Mouse (Mus musculus): ENCODE data around the gene Rev1. TPM values are rescaled to one million over a fixed set of nuclear protein-coding genes. Genes with fewer than 3 reads are reported as not detected.

Gene Rev1
- polyA plus RNA-seq (2015; fragmentation: Nextera tagmentation; extraction: Ambion mirVana): 35.2 and 36.3 TPM in 2 replicates

DNA sequence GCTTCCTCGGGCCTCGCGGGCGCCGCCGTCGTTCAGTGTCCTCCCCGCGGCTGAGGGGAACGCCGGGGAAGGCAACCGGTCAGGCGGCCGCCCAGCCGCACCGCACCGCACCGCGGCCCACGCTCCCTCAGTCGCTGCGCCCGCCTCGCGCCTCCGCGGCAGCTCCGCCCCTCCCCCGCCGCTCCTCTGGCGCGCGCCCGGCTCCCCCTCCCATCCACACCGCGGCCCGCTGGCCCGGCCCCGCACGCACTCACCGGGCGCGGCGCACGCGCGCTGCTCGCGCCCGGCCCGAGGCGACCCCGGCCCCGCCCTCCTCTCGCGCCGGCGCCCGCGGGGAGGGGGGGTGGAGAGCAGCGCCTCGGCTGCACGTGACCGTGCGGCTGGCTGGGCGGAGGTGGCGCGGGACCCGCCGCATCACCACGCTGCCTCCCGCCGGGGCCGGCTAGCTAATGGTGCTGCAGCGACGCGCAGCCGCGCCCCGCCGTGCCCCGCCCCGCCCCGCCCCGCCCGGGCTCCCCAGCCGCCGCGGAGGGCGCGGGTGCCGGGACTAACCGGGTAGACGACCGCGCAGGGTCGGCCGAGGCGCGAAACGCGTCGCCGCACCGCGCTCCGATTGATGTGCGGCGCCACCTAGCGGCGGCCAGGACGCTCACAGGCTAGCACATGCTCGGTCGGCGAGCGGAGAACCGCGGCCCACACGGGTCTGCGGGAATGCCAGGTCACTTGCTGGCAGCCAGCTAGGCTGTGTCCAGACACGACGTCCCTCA, at the start of gene Rev1:
Rev1 (minus strand) TSS at position 301 of the 767 bp plus-strand sequence.
- no peaks in the 10 kb centered on the region for H3K9me3 ChIP-seq
- peak within 1 kb of the TSS; percentile 83 for H3K9ac ChIP-seq
- H3K4me1 ChIP-seq (replicated peaks): peaks cover 29% of the 10 kb centered on the region
- H3K27me3 ChIP-seq: no peaks in the 10 kb centered on the region
- H3K4me2 ChIP-seq: peak within 1 kb of the TSS; percentile 60
- peak within 1 kb of the TSS; percentile 94 for H3K27ac ChIP-seq (replicated peaks)
- no peaks in the 10 kb centered on the region for H3K36me3 ChIP-seq
- under 1% methylated on average over 82 of the region's 122 CpGs for WGBS
- ATAC-seq (ENCODE audit: low FRiP score, low read depth): peak; percentile 96
- H3K4me3 ChIP-seq: peak within 1 kb of the TSS; percentile 94

- WGBS: 90% methylated on average over 8 of the region's 8 CpGs
- no peaks in the 10 kb centered on the region for H3K27me3 ChIP-seq
- no peaks in the 10 kb centered on the region for H3K9me3 ChIP-seq
- no peak overlapping the region for H3K4me2 ChIP-seq
- H3K9ac ChIP-seq: no peak overlapping the region
- no peaks in the 10 kb centered on the region for H3K4me1 ChIP-seq (replicated peaks)
- peaks cover 34% of the 10 kb centered on the region for H3K36me3 ChIP-seq
- no peak overlapping the region for H3K27ac ChIP-seq (replicated peaks)
- ATAC-seq (ENCODE audit: low FRiP score, low read depth): no peak
- no peak overlapping the region for H3K4me3 ChIP-seq
These were observed 49.3 kb upstream of the Rev1 start for GRCm38 (mm10) chr1:38178929-38179328.

- ATAC-seq (ENCODE audit: low FRiP score, low read depth): no peak
- H3K9me3 ChIP-seq: no peaks in the 10 kb centered on the region
- no peaks in the 10 kb centered on the region for H3K4me1 ChIP-seq (replicated peaks)
- WGBS: 94% methylated on average over 7 of the region's 7 CpGs
- no peak overlapping the region for H3K4me3 ChIP-seq
- peaks cover 27% of the 10 kb centered on the region for H3K36me3 ChIP-seq
- no peak overlapping the region for H3K9ac ChIP-seq
- no peaks in the 10 kb centered on the region for H3K27me3 ChIP-seq
- H3K27ac ChIP-seq (replicated peaks): no peak overlapping the region
- no peak overlapping the region for H3K4me2 ChIP-seq
These were observed 46.5 kb upstream of the Rev1 start for GRCm38 (mm10) chr1:38176077-38176476.

GRCm38 (mm10) chr1:38171874-38172273, 42.3 kb upstream of the Rev1 start:
- H3K27me3 ChIP-seq: no peaks in the 10 kb centered on the region
- no peak overlapping the region for H3K4me3 ChIP-seq
- no peaks in the 10 kb centered on the region for H3K9me3 ChIP-seq
- WGBS: 86% methylated on average over 4 of the region's 4 CpGs
- no peaks in the 10 kb centered on the region for H3K4me1 ChIP-seq (replicated peaks)
- no peak overlapping the region for H3K9ac ChIP-seq
- H3K36me3 ChIP-seq: no peaks in the 10 kb centered on the region
- no peak overlapping the region for H3K4me2 ChIP-seq
- ATAC-seq (ENCODE audit: low FRiP score, low read depth): no peak
- no peak overlapping the region for H3K27ac ChIP-seq (replicated peaks)

DNA sequence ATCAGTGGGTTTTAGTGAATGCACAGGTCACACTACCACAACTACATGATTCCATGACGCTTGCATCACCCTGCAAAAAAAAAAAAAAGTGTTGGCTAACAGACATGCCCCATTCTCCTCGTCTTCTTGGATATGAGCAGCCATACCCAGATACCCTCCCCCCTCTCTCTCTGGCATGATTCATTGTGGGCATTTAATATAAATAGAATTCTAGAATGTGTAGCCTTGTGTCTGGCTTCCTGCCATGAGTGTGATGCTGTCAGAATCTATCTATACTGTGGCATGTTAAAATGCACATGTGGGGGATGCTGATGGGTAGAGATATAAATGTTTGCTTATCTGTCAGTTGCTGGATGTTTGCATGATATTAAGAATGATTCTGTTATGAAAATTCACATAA, 36.1 kb upstream of the Rev1 start:
- Histone ChIP-seq H3K4me3 (no peak overlapping the region), H3K27me3 (no peaks in the 10 kb centered on the region), H3K4me2 (no peak overlapping the region), H3K36me3 (no peaks in the 10 kb centered on the region), H3K9me3 (no peaks in the 10 kb centered on the region), H3K9ac (no peak overlapping the region), H3K27ac (replicated peaks) (no peak overlapping the region), H3K4me1 (replicated peaks) (0 out of 2 replicates have a peak, but pooled peaks cover 5% of the 10 kb centered on the region)
- no peak for ATAC-seq (ENCODE audit: low FRiP score, low read depth)
- WGBS: 61% methylated on average over 2 of the region's 2 CpGs

DNA sequence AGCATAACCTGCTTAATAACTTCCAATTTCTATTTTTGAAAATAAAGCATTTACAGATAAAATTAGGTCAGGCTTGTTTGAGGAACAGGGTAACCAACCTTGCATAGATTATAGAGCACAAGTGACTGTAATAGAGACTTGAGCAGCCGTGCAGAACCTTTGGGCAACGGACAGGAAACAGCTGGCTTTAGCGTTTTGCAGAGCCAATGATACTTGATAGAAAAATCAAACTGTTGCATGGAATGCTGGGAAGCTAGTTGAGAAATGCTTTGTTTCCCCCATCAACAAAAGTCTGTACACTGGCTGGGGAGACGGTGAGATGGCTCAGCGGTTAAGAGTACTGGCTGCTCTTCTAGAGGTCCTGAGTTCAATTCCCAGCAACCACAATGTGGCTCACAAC, 20.5 kb upstream of the Rev1 start:
- H3K27ac ChIP-seq (replicated peaks): no peak overlapping the region
- H3K4me1 ChIP-seq (replicated peaks): no peaks in the 10 kb centered on the region
- H3K4me2 ChIP-seq: no peak overlapping the region
- H3K27me3 ChIP-seq: no peaks in the 10 kb centered on the region
- H3K9me3 ChIP-seq: no peaks in the 10 kb centered on the region
- WGBS: 93% methylated on average over 5 of the region's 5 CpGs
- no peak overlapping the region for H3K9ac ChIP-seq
- ATAC-seq (ENCODE audit: low FRiP score, low read depth): no peak
- H3K4me3 ChIP-seq: no peak overlapping the region
- H3K36me3 ChIP-seq: no peaks in the 10 kb centered on the region

DNA sequence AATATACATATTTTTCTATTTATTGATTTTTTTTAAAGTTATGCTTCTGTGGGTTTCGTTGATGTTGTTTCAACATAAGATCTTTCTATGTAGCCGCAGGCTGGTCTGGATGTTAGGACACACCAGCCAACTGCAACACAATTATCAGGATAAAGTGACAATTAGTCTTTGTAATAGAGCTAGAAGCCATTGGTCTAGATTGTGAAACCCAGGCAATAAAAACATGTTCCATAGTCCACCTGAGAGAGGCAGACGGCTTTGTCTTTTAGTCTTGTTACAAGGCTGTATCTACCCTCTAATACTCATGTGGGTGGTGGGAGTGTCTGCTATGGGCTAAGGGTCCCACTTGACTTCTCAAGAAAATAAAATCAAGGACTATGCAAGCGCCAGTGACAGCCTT, 16.4 kb upstream of the Rev1 start:
- WGBS: 97% methylated on average over 4 of the region's 4 CpGs
- Histone ChIP-seq H3K9ac (no peak overlapping the region), H3K4me2 (no peak overlapping the region), H3K4me1 (replicated peaks) (no peaks in the 10 kb centered on the region), H3K36me3 (no peaks in the 10 kb centered on the region), H3K4me3 (no peak overlapping the region), H3K27ac (replicated peaks) (no peak overlapping the region), H3K9me3 (no peaks in the 10 kb centered on the region), H3K27me3 (no peaks in the 10 kb centered on the region)
- ATAC-seq (ENCODE audit: low FRiP score, low read depth): no peak

DNA sequence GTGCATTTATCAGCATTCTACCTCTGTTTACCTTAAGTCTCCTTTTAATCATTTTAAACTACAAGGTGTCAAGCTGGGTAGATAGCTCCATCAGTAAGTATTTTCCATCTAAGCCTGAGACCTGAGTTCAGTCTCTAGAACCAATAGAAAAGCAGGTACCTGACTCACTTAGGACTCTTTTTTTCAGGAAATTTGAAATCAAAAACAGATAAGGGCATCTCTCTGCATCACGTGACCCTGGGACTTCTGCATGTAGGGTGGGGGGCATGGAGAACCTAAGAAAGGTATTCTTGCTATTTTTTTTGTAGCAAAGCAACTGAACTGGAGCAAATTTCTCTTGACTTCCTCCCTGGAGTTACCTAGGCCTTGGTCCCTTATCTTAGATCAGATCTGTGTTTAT, 11.8 kb upstream of the Rev1 start:
- no peak for ATAC-seq (ENCODE audit: low FRiP score, low read depth)
- H3K9ac ChIP-seq: no peak overlapping the region
- no peak overlapping the region for H3K27ac ChIP-seq (replicated peaks)
- no peaks in the 10 kb centered on the region for H3K27me3 ChIP-seq
- H3K4me1 ChIP-seq (replicated peaks): no peaks in the 10 kb centered on the region
- H3K4me2 ChIP-seq: no peak overlapping the region
- H3K36me3 ChIP-seq: no peaks in the 10 kb centered on the region
- no peak overlapping the region for H3K4me3 ChIP-seq
- WGBS: 91% methylated on average over 1 of the region's 1 CpGs
- H3K9me3 ChIP-seq: no peaks in the 10 kb centered on the region

DNA sequence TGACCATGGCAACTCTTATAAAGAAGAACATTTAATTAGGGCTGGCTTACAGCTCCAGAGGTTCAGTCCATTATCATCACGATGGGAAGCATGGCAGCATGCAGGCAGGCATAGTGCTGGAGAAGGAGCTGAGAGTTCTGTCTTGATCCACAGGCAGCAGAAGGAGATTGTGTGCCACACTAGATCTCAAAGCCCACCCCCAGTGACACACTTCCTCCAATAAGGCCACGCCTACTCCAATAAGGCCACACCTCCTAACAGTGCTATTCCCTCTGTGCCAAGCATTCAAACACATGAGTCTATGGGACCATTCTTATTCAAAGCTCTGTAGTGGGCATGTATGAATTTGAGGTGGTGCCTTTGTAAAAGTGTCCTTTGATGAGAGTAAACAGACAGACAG, 11.3 kb upstream of the Rev1 start:
- H3K27me3 ChIP-seq: no peaks in the 10 kb centered on the region
- H3K27ac ChIP-seq (replicated peaks): no peak overlapping the region
- 85% methylated on average over 2 of the region's 2 CpGs for WGBS
- H3K4me1 ChIP-seq (replicated peaks): no peaks in the 10 kb centered on the region
- no peak overlapping the region for H3K9ac ChIP-seq
- H3K4me2 ChIP-seq: no peak overlapping the region
- H3K9me3 ChIP-seq: no peaks in the 10 kb centered on the region
- H3K36me3 ChIP-seq: no peaks in the 10 kb centered on the region
- H3K4me3 ChIP-seq: no peak overlapping the region
- no peak for ATAC-seq (ENCODE audit: low FRiP score, low read depth)

- Histone ChIP-seq H3K36me3 (no peaks in the 10 kb centered on the region), H3K27ac (replicated peaks) (no peak overlapping the region), H3K9ac (no peak overlapping the region), H3K4me2 (no peak overlapping the region), H3K4me3 (no peak overlapping the region), H3K9me3 (no peaks in the 10 kb centered on the region), H3K27me3 (no peaks in the 10 kb centered on the region), H3K4me1 (replicated peaks) (no peaks in the 10 kb centered on the region)
- WGBS: 85% methylated on average over 2 of the region's 2 CpGs
- no peak for ATAC-seq (ENCODE audit: low FRiP score, low read depth)
These were observed 9.8 kb upstream of the Rev1 start for GRCm38 (mm10) chr1:38139396-38139795.

GRCm38 (mm10) chr1:38132942-38133341, 3.3 kb upstream of the Rev1 start:
- H3K4me3 ChIP-seq: no peak overlapping the region
- H3K4me2 ChIP-seq: no peak overlapping the region
- peaks cover 16% of the 10 kb centered on the region for H3K4me1 ChIP-seq (replicated peaks)
- no peak for ATAC-seq (ENCODE audit: low FRiP score, low read depth)
- no peak overlapping the region for H3K27ac ChIP-seq (replicated peaks)
- H3K27me3 ChIP-seq: no peaks in the 10 kb centered on the region
- no peak overlapping the region for H3K9ac ChIP-seq
- H3K9me3 ChIP-seq: no peaks in the 10 kb centered on the region
- no peaks in the 10 kb centered on the region for H3K36me3 ChIP-seq
- 71% methylated on average over 6 of the region's 6 CpGs for WGBS

- ATAC-seq (ENCODE audit: low FRiP score, low read depth): no peak
- WGBS: 52% methylated on average over 10 of the region's 10 CpGs
- no peaks in the 10 kb centered on the region for H3K27me3 ChIP-seq
- no peaks in the 10 kb centered on the region for H3K9me3 ChIP-seq
- no peak overlapping the region for H3K27ac ChIP-seq (replicated peaks)
- H3K9ac ChIP-seq: no peak overlapping the region; the same call in 1 of the 2 replicates
- H3K36me3 ChIP-seq: no peaks in the 10 kb centered on the region
- peaks cover 29% of the 10 kb centered on the region for H3K4me1 ChIP-seq (replicated peaks)
- no peak overlapping the region for H3K4me3 ChIP-seq
- H3K4me2 ChIP-seq: peak overlapping the region; percentile 60
These were observed 1.3 kb upstream of the Rev1 start for GRCm38 (mm10) chr1:38130715-38131483.

Data from hindbrain, embryonic 15.5 days (tissue).